Comparison of ENCODE assay signal across 1 mouse cellular context in the genomic region with DNA sequence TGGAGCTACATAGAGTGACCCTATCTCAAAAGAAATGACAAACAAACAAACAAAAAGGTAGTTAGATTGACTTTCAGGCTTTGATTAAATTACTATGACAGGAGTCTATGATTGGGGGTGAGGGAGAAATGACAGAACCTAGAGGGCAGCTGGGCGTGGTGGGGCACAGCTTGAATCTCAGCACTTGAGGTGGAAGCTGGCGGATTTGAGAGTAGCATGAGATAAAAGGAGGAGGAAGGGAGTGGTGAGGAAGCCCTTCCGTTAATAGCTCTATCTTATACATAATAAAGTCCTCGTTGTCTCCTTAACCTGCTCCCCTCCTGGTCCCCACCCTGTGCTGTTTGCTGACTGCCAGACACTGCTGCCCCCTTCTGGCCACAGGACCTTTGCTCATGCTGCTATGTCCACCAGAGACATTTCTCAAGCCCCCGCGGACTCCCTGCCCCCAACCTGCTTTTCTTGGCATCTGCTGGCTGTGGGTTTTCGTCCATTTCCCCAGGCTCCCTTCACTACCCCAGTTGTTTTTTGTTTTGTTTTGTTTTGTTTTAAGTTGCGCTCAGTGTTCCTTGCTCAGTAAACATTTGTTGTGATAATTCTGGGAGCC.
A peak's percentile ranks its signal among the peaks of the same experiment; 100 is the strongest.
TF ChIP-seq lines count a peak whose summit lies in the region.

No protein-coding gene starts in this region.

TF ChIP-seq in MEL, 35 proteins besides CTCF, POLR2A, EP300 and RAD21:
- TF ChIP-seq HCFC1 (IDR thresholded peaks at IDR 0.05; ENCODE audit: low read depth, low read length) (no peak), GATA1 (IDR thresholded peaks at IDR 0.05; ENCODE audit: low read depth, low read length) (no peak), TAL1 (IDR thresholded peaks at IDR 0.05; ENCODE audit: low read length) (no peak), ZC3H11A (IDR thresholded peaks at IDR 0.05; ENCODE audit: low read depth, low read length) (peak; percentile 61), GABPA (IDR thresholded peaks at IDR 0.05; ENCODE audit: low read depth, low read length) (no peak), MXI1 (IDR thresholded peaks at IDR 0.05; ENCODE audit: low read depth, low read length) (no peak), JUND (IDR thresholded peaks at IDR 0.05; ENCODE audit: low read depth, low read length) (no peak), RCOR1 (IDR thresholded peaks at IDR 0.05; ENCODE audit: low read depth, low read length) (no peak), TBP (IDR thresholded peaks at IDR 0.05; ENCODE audit: low read depth, low read length) (no peak), ELF1 (IDR thresholded peaks at IDR 0.05; ENCODE audit: low read depth, low read length) (no peak), E2F4 (IDR thresholded peaks at IDR 0.05; ENCODE audit: borderline replicate concordance, low read depth, low read length) (no peak), MAZ (IDR thresholded peaks at IDR 0.05; ENCODE audit: low read depth, low read length) (peak; percentile 66; the same call in 1 of the 2 replicates), SMC3 (IDR thresholded peaks at IDR 0.05; ENCODE audit: low read depth, low read length) (peak; percentile 72), NRF1 (IDR thresholded peaks at IDR 0.05; ENCODE audit: insufficient read depth, low read depth, low read length, poor library complexity, severe bottlenecking) (no peak)
TF ChIP-seq in MEL: peak in this region for 3.
